In the genomic region with DNA sequence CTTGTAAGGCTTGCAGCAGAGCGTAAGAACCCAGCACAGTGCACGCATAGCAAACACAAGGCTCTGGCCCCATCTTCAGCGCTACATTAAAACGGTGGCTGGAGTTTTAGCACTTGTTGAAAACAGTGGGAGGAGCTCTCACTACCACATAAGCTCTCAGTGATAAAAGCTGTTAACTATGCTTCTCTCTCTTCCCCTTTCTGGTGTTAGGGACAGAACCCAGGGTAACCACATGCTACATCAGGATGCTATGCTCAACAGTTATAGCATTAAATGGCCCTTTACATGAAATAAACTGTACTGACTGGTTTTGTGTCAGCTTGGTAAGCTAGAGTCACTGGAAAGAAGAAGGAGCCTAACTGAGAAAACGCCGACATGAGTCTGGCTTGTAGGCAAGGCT, we compare ENCODE assay signal across 20 mouse cellular contexts.
"Had no signal": no experiment of that assay in that cellular context is flagged by ENCODE, and none has a peak within 500 bp of the region (broad histone marks: within the 10 kb centered on the region; RNA-seq: fewer than 3 reads in every experiment).

No protein-coding gene starts in this region.

- ATAC-seq: liver, postnatal 0 days; lung, postnatal 0 days had no signal

- H3K9ac ChIP-seq: kidney, embryonic 15.5 days; limb, embryonic 12.5 days; limb, embryonic 15.5 days; liver, embryonic 14.5 days; liver, postnatal 0 days; lung, embryonic 14.5 days; neural tube, embryonic 12.5 days; neural tube, embryonic 15.5 days; stomach, embryonic 15.5 days had no signal

- H3K27me3 ChIP-seq: kidney, embryonic 15.5 days; limb, embryonic 12.5 days; limb, embryonic 15.5 days; neural tube, embryonic 12.5 days; neural tube, embryonic 15.5 days; stomach, embryonic 15.5 days had no signal

- H3K4me3 ChIP-seq: kidney, embryonic 15.5 days; limb, embryonic 12.5 days; limb, embryonic 15.5 days; neural tube, embryonic 12.5 days; neural tube, embryonic 15.5 days; stomach, embryonic 15.5 days had no signal

- H3K9me3 ChIP-seq: kidney, embryonic 15.5 days; limb, embryonic 12.5 days; limb, embryonic 15.5 days; neural tube, embryonic 12.5 days; neural tube, embryonic 15.5 days; stomach, embryonic 15.5 days had no signal

- H3K4me2 ChIP-seq: kidney, embryonic 15.5 days; limb, embryonic 12.5 days; limb, embryonic 15.5 days; liver, embryonic 11.5 days; lung, embryonic 14.5 days; midbrain, embryonic 11.5 days; neural tube, embryonic 12.5 days; neural tube, embryonic 15.5 days; stomach, embryonic 15.5 days had no signal

- H3K27ac ChIP-seq: kidney, embryonic 15.5 days; limb, embryonic 12.5 days; limb, embryonic 15.5 days; liver, embryonic 14.5 days; neural tube, embryonic 12.5 days; neural tube, embryonic 15.5 days; stomach, embryonic 15.5 days had no signal

- H3K4me1 ChIP-seq: kidney, embryonic 15.5 days; limb, embryonic 12.5 days; limb, embryonic 15.5 days; neural tube, embryonic 12.5 days; neural tube, embryonic 15.5 days; stomach, embryonic 15.5 days had no signal

- DNase-seq: kidney, adult 11 months; kidney, adult 8-10 months; kidney, postnatal 10 days; kidney, postnatal 36 days; left cerebral cortex, postnatal 4 days; liver, postnatal 0 days; lung, embryonic 14.5 days; midbrain, embryonic 14.5 days; right cerebral cortex, adult 18-20 months; thymus, postnatal 25 days had no signal
